Mouse (Mus musculus): ENCODE measurements around the gene Dnal1.

- TF ChIP-seq CTCF (IDR thresholded peaks at IDR 0.05; ENCODE audit: low read depth, low read length) (no peak), POLR2A (IDR thresholded peaks at IDR 0.05; ENCODE audit: borderline replicate concordance, low read depth, low read length) (no peak)
These were observed 42.0 kb downstream of the Dnal1 start for GRCm38 (mm10) chr12:84156210-84156609.
